Mouse (Mus musculus) forebrain, embryonic 13.5 days (tissue): ENCODE measurements around the gene Maml2. TPM values are rescaled to one million over a fixed set of nuclear protein-coding genes. Genes with fewer than 3 reads are reported as not detected.
A peak's percentile ranks its signal among the peaks of the same experiment; 100 is the strongest.

Experiments
- ATAC-seq: fragments of 200-750 bp; cut with Nextera tagmentation; 2 replicates; pipeline ENCODE4 v1.8.0; 2017
- H3K27ac ChIP-seq: fragments of 300-500 bp; sonication (generic); 2 replicates; pipeline ENCODE4 v1.5.1; 2015; ENCODE audit warnings: inconsistent platforms, mild to moderate bottlenecking, moderate library complexity
- H3K27me3 ChIP-seq: fragments of 300-500 bp; sonication (generic); 2 replicates; pipeline ENCODE4 v1.6.1; 2015; ENCODE audit warnings: mild to moderate bottlenecking, inconsistent platforms
- H3K36me3 ChIP-seq: fragments of 300-500 bp; sonication (generic); 2 replicates; pipeline ENCODE4 v1.6.1; 2015; ENCODE audit warnings: mild to moderate bottlenecking, inconsistent platforms; ENCODE audit not compliant: poor library complexity, severe bottlenecking
- H3K4me1 ChIP-seq: fragments of 300-500 bp; sonication (generic); 2 replicates; pipeline ENCODE4 v1.6.1; 2015; ENCODE audit warnings: inconsistent platforms
- H3K4me2 ChIP-seq: fragments of 300-500 bp; sonication (generic); 2 replicates; pipeline ENCODE4 v1.6.1; 2015; ENCODE audit warnings: inconsistent platforms, mild to moderate bottlenecking, moderate library complexity
- H3K4me3 ChIP-seq: fragments of 300-500 bp; sonication (generic); 2 replicates; pipeline ENCODE4 v1.5.1; 2015; ENCODE audit warnings: mild to moderate bottlenecking, inconsistent platforms
- H3K9ac ChIP-seq: fragments of 300-500 bp; sonication (generic); 2 replicates; pipeline ENCODE4 v1.6.1; 2015; ENCODE audit warnings: mild to moderate bottlenecking, inconsistent platforms
- H3K9me3 ChIP-seq: fragments of 300-500 bp; sonication (generic); replicated peaks from 2 replicates; pipeline ENCODE4 v1.6.1; 2016; ENCODE audit warnings: inconsistent platforms
- WGBS: fragments of 180-500 bp; shearing (Covaris S2); methylation state at CpG from one replicate; pipeline ENCODE4 v1.1.7; 2015; 5-methylcytosine and 5-hydroxymethylcytosine counted together
- polyA plus RNA-seq: library from polyadenylated mRNA; unstranded; fragments of >200 nt; fragmentation: Nextera tagmentation; extraction: Ambion mirVana; gene quantifications from 2 replicates; pipeline ENCODE4 v1.2.1, GENCODE M21; 2015

The Maml2 gene
- polyA plus RNA-seq, 1 experiment from 2014 or later = 8.8 TPM

GRCm38 (mm10) chr9:13616383-13617009, 318.7 kb downstream of the Maml2 start:
- no peak overlapping the region for H3K4me3 ChIP-seq
- ATAC-seq = no peak
- no peaks in the 10 kb centered on the region for H3K9me3 ChIP-seq
- no peak overlapping the region for H3K4me2 ChIP-seq
- H3K27me3 ChIP-seq = no peaks in the 10 kb centered on the region
- 33% methylated on average over 5 of the region's 5 CpGs for WGBS
- no peak overlapping the region for H3K9ac ChIP-seq
- H3K4me1 ChIP-seq = peaks cover 19% of the 10 kb centered on the region
- H3K27ac ChIP-seq = no peak overlapping the region
- peaks cover 6% of the 10 kb centered on the region; the same call in 1 of the 2 replicates for H3K36me3 ChIP-seq

DNA sequence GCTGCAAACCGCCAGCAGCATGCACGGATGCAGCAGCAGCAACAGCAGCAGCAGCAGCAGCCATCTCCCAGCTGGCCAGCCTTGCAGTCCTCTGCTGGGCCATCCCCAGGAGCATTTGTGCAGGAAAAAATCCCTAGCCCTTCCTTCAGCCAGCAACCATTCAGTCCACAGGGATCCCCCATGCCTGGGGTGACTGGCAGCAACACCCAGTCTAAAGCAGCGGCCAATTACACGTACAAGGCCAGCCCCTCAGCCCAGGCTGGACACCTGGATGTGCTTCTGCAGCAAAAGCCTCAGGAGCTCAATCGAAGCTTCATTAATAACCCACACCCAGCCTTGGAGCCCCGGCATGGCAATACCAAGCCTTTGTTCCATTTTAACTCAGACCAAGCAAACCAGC, 323.0 kb downstream of the Maml2 start:
- H3K4me3 ChIP-seq = no peak overlapping the region
- no peak for ATAC-seq
- H3K4me2 ChIP-seq = no peak overlapping the region
- 0 out of 2 replicates have a peak, but pooled peaks cover under 1% of the 10 kb centered on the region for H3K4me1 ChIP-seq
- no peaks in the 10 kb centered on the region for H3K27me3 ChIP-seq
- H3K27ac ChIP-seq = no peak overlapping the region
- H3K36me3 ChIP-seq = peaks cover 6% of the 10 kb centered on the region; the same call in 1 of the 2 replicates
- WGBS = 69% methylated on average over 6 of the region's 6 CpGs
- H3K9me3 ChIP-seq = no peaks in the 10 kb centered on the region
- H3K9ac ChIP-seq = no peak overlapping the region

GRCm38 (mm10) chr9:13621941-13622340, 324.2 kb downstream of the Maml2 start:
- WGBS = 93% methylated on average over 3 of the region's 3 CpGs
- no peak for ATAC-seq
- Histone ChIP-seq H3K4me1 (peaks cover 12% of the 10 kb centered on the region), H3K4me2 (no peak overlapping the region), H3K4me3 (no peak overlapping the region), H3K27me3 (no peaks in the 10 kb centered on the region), H3K9ac (no peak overlapping the region), H3K9me3 (no peaks in the 10 kb centered on the region), H3K27ac (no peak overlapping the region), H3K36me3 (peaks cover 6% of the 10 kb centered on the region; the same call in 1 of the 2 replicates)

- 85% methylated on average over 5 of the region's 5 CpGs for WGBS
- no peak overlapping the region for H3K9ac ChIP-seq
- no peak overlapping the region for H3K4me2 ChIP-seq
- H3K4me3 ChIP-seq = no peak overlapping the region
- ATAC-seq = no peak
- no peaks in the 10 kb centered on the region for H3K9me3 ChIP-seq
- H3K27ac ChIP-seq = no peak overlapping the region
- peaks cover 12% of the 10 kb centered on the region for H3K4me1 ChIP-seq
- peaks cover 6% of the 10 kb centered on the region; the same call in 1 of the 2 replicates for H3K36me3 ChIP-seq
- H3K27me3 ChIP-seq = no peaks in the 10 kb centered on the region
Observed at GRCm38 (mm10) chr9:13622426-13622825, 324.7 kb downstream of the Maml2 start.

DNA sequence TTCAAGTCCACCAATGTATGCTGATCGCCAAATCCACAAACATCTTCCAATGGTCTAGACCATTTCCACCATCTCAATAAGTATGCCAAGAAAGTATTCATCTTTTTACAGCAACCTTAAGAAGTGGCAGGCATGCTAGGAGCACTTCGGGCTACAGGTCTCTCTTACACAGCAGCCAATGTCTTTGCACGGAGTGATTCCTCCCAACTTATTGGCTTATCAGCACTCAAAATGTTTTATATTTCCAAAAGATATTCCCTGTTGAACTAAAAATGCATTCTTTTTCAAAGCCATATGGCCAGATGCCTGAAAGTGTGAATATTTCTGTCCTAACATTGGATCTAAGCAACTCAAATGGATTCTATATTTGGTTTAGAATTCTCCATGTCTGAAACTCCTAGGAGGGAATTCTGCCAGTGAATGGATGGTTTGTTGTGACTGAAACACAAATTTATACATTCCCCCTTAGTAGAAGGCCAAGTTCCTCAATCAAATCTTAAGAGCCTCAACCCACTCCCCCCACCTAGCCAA, 326.2 kb downstream of the Maml2 start:
- H3K36me3 ChIP-seq = peaks cover 6% of the 10 kb centered on the region; the same call in 1 of the 2 replicates
- H3K4me1 ChIP-seq = peaks cover 12% of the 10 kb centered on the region
- 96% methylated on average over 3 of the region's 3 CpGs for WGBS
- H3K4me2 ChIP-seq = no peak overlapping the region
- no peak overlapping the region for H3K4me3 ChIP-seq
- H3K9ac ChIP-seq = no peak overlapping the region
- no peak for ATAC-seq
- H3K27ac ChIP-seq = no peak overlapping the region
- H3K9me3 ChIP-seq = no peaks in the 10 kb centered on the region
- no peaks in the 10 kb centered on the region for H3K27me3 ChIP-seq

- H3K4me3 ChIP-seq = no peak overlapping the region
- H3K36me3 ChIP-seq = peaks cover 6% of the 10 kb centered on the region; the same call in 1 of the 2 replicates
- no peaks in the 10 kb centered on the region for H3K27me3 ChIP-seq
- no peaks in the 10 kb centered on the region for H3K9me3 ChIP-seq
- ATAC-seq = no peak
- H3K9ac ChIP-seq = no peak overlapping the region
- peaks cover 12% of the 10 kb centered on the region for H3K4me1 ChIP-seq
- H3K27ac ChIP-seq = no peak overlapping the region
- no peak overlapping the region for H3K4me2 ChIP-seq
- 87% methylated on average over 1 of the region's 1 CpGs for WGBS
Observed at GRCm38 (mm10) chr9:13624780-13625179, 327.0 kb downstream of the Maml2 start.

- Histone ChIP-seq H3K4me1 (peaks cover 12% of the 10 kb centered on the region), H3K4me2 (no peak overlapping the region), H3K9me3 (no peaks in the 10 kb centered on the region), H3K27ac (no peak overlapping the region), H3K9ac (no peak overlapping the region), H3K27me3 (no peaks in the 10 kb centered on the region), H3K36me3 (peaks cover 6% of the 10 kb centered on the region; the same call in 1 of the 2 replicates), H3K4me3 (no peak overlapping the region)
- 93% methylated on average over 3 of the region's 3 CpGs for WGBS
- no peak for ATAC-seq
Observed at GRCm38 (mm10) chr9:13625215-13625614, 327.5 kb downstream of the Maml2 start.

DNA sequence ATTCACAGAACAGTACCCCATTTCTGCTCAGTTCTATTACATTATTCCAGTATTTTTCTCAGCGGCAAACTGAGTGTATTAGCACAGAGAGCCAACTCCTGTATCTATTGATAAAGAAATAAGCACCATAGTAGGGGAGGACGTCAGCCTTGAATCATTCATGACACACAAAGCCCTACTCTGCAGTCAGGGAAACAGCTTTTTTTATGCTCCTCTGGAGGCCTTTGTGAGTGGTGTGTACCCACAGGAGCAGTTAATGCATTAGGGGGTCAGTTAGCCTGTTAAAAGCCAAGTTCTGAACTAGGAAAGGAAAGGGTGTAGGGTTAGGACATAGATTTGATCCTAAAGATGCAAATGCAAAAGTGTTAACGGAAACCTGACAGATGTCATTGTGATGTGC, 328.7 kb downstream of the Maml2 start:
- H3K4me3 ChIP-seq = no peak overlapping the region
- H3K36me3 ChIP-seq = no peaks in the 10 kb centered on the region; the same call in 1 of the 2 replicates
- no peaks in the 10 kb centered on the region for H3K9me3 ChIP-seq
- H3K4me1 ChIP-seq = peaks cover 12% of the 10 kb centered on the region
- H3K4me2 ChIP-seq = no peak overlapping the region
- H3K27ac ChIP-seq = no peak overlapping the region
- 0 out of 2 replicates have a peak, but pooled peaks have one; percentile 26 for ATAC-seq
- no peak overlapping the region for H3K9ac ChIP-seq
- 34% methylated on average over 3 of the region's 3 CpGs for WGBS
- H3K27me3 ChIP-seq = no peaks in the 10 kb centered on the region

- H3K9ac ChIP-seq = no peak overlapping the region
- 87% methylated on average over 1 of the region's 1 CpGs for WGBS
- H3K4me1 ChIP-seq = no peaks in the 10 kb centered on the region
Observed at GRCm38 (mm10) chr9:13633371-13633770, 335.6 kb downstream of the Maml2 start.

DNA sequence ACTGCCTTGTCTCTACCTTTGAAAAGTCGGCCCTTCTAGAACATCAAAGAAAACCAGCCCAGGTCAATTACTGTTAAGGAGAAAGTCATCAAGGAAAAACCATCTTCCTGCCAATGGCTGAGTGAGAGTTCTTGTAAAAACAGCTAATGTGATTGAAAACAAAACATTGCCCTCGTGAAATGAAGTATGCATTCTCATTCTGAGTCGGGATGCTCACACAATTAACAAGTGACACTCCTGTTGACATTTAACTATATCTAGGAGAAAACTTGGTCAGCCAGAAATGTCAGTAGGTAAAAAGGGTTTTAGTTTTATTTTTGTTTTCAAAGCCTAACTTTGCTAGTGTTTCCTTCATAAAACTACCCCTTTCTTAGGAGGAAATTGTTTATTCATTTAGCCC, 341.9 kb downstream of the Maml2 start:
- no peak for ATAC-seq
- H3K36me3 ChIP-seq = no peaks in the 10 kb centered on the region
- WGBS = 69% methylated on average over 3 of the region's 3 CpGs
- no peak overlapping the region for H3K4me2 ChIP-seq
- no peak overlapping the region for H3K27ac ChIP-seq
- H3K4me3 ChIP-seq = no peak overlapping the region
- H3K9ac ChIP-seq = no peak overlapping the region
- H3K4me1 ChIP-seq = peaks cover 7% of the 10 kb centered on the region; the same call in 1 of the 2 replicates
- H3K9me3 ChIP-seq = no peaks in the 10 kb centered on the region
- H3K27me3 ChIP-seq = no peaks in the 10 kb centered on the region

More at GRCm38 (mm10) chr9:13633371-13633770, 335.6 kb downstream of the Maml2 start:
- Histone ChIP-seq H3K36me3 (no peaks in the 10 kb centered on the region), H3K4me3 (no peak overlapping the region), H3K4me2 (no peak overlapping the region), H3K27ac (no peak overlapping the region), H3K27me3 (no peaks in the 10 kb centered on the region), H3K9me3 (no peaks in the 10 kb centered on the region)
- ATAC-seq = no peak

GRCm38 (mm10) chr9:13645153-13645552, 347.4 kb downstream of the Maml2 start:
- H3K4me2 ChIP-seq = no peak overlapping the region
- H3K9ac ChIP-seq = no peak overlapping the region
- H3K27me3 ChIP-seq = no peaks in the 10 kb centered on the region
- H3K4me3 ChIP-seq = no peak overlapping the region
- H3K9me3 ChIP-seq = no peaks in the 10 kb centered on the region
- 61% methylated on average over 5 of the region's 5 CpGs for WGBS
- no peak overlapping the region for H3K27ac ChIP-seq
- H3K36me3 ChIP-seq = no peaks in the 10 kb centered on the region
- peaks cover 14% of the 10 kb centered on the region for H3K4me1 ChIP-seq
- ATAC-seq = no peak

- H3K36me3 ChIP-seq = no peaks in the 10 kb centered on the region
- H3K4me3 ChIP-seq = no peak overlapping the region
- no peak overlapping the region for H3K4me2 ChIP-seq
- 39% methylated on average over 2 of the region's 2 CpGs for WGBS
- H3K27ac ChIP-seq = no peak overlapping the region
- no peak overlapping the region for H3K9ac ChIP-seq
- no peaks in the 10 kb centered on the region for H3K9me3 ChIP-seq
- ATAC-seq = 0 out of 2 replicates have a peak, but pooled peaks have one; percentile 19
- H3K4me1 ChIP-seq = peaks cover 20% of the 10 kb centered on the region
- H3K27me3 ChIP-seq = no peaks in the 10 kb centered on the region
Observed at GRCm38 (mm10) chr9:13651065-13651464, 353.3 kb downstream of the Maml2 start.
